Mouse (Mus musculus) spleen, adult 2 months (tissue): ENCODE measurements at regions not wholly inside any gene's neighbourhood (a gene's known extent, or its start where the extent isn't known, plus 50 kb on each side); places are given as distances from the start of the nearest gene placed in this dataset.

Source experiments
- DNase-seq, 2 experiments: peaks; one replicate each; pipeline versions ENCODE4 v3.0.0 to v3.0.0-alpha.2; 2012 to 2021; ENCODE audit warnings: low spot score in 2 of 2, low read depth in 1 of 2
- H3K27ac ChIP-seq: fragments of 200-500 bp; 2 replicates; pipeline ENCODE4 v1.5.1; 2012; ENCODE audit warnings: low read length, inconsistent platforms; ENCODE audit not compliant: insufficient read depth
- H3K27me3 ChIP-seq: fragments of 200-500 bp; 2 replicates; pipeline ENCODE4 v1.6.1; 2012; ENCODE audit warnings: mild to moderate bottlenecking, moderate library complexity, low read length, inconsistent platforms; ENCODE audit not compliant: control insufficient read depth, insufficient read depth
- H3K36me3 ChIP-seq: fragments of 200-500 bp; 2 replicates; pipeline ENCODE4 v1.6.1; 2012; ENCODE audit warnings: mild to moderate bottlenecking, low read length, inconsistent platforms; ENCODE audit not compliant: control insufficient read depth, insufficient read depth
- H3K4me1 ChIP-seq: fragments of 200-500 bp; 2 replicates; pipeline ENCODE4 v1.6.1; 2011; ENCODE audit warnings: inconsistent platforms; ENCODE audit not compliant: control insufficient read depth, insufficient read depth, insufficient read length
- H3K4me3 ChIP-seq: fragments of 200-500 bp; 2 replicates; pipeline ENCODE4 v1.5.1; 2011; ENCODE audit warnings: mild to moderate bottlenecking, inconsistent platforms; ENCODE audit not compliant: insufficient read depth, insufficient read length; ENCODE audit errors: extremely low read depth
- CTCF ChIP-seq: fragments of 200-500 bp; IDR thresholded peaks from 2 replicates; pipeline ENCODE4 v1.5.1; 2011; ENCODE audit warnings: mild to moderate bottlenecking, inconsistent platforms; ENCODE audit not compliant: insufficient read depth, insufficient read length, insufficient replicate concordance; ENCODE audit errors: extremely low read depth
- POLR2A ChIP-seq: fragments of 200-500 bp; IDR thresholded peaks from 2 replicates; pipeline ENCODE4 v1.6.1; 2011; ENCODE audit warnings: low read depth, low read length, inconsistent platforms
- WGBS: fragments of 180-500 bp; shearing (Covaris S2); methylation state at CpG from one replicate; pipeline ENCODE4 v1.1.7; 2018; 5-methylcytosine and 5-hydroxymethylcytosine counted together

DNA sequence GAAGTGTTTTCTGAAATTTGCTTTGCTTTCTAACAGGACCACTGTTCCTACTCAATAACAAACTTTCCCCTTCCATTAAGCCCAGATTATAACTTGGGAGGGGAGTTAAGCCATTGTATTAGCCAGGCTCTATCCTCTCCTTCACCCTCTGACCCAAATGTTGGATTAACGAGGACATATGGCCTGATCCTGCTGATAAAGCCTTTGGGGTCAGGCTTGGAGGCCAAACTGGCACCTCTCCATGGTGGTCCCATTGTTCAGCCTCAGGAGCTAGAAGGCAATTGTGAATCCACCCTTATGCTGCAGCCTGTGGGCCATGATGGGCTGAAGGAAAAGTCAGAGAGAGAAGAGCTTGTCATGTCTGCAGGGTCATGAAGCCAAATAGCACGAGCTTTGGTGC lies 80.8 kb upstream of the Kiz start:
- H3K27ac ChIP-seq: no peak overlapping the region
- H3K27me3 ChIP-seq: no peaks in the 10 kb centered on the region
- DNase-seq: no peak
- H3K36me3 ChIP-seq: no peaks in the 10 kb centered on the region
- no peak for TF ChIP-seq POLR2A
- no peak for TF ChIP-seq CTCF
- H3K4me1 ChIP-seq: no peaks in the 10 kb centered on the region
- H3K4me3 ChIP-seq: no peak overlapping the region
- 28% methylated on average over 2 of the region's 2 CpGs for WGBS

DNA sequence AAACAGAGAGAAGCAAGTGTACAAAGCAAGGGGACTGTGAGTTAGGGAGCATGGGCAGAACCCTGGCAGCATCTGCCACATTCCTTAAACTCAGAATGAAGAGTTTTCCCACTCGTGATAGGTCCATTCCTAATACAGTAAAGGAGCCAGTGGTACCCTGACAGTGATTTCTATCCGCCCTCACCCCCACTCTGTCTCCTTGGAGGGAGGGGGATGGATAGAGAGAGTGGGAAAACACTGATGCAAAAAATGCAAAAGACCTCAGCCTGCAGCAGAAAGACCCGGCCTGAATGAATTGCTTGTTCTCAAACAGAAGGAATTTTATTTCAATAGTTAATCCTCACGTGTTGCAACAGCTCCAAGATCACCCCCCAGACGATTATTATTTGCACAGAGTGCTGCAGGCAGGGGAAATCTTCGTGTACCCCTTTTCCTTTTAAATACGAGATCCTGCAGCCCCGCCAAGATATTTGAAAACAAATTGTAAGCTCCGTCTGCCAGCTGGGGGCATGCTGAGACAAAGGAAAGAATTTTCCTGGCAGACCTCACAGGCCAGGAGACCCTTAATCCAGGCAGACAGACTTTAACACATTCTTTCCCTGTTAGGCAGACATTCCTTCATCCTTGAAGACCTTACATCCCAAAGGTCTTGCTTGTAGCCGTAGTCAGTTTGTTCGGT lies 68.4 kb upstream of the Kiz start:
- WGBS: 44% methylated on average over 11 of the region's 11 CpGs

DNA sequence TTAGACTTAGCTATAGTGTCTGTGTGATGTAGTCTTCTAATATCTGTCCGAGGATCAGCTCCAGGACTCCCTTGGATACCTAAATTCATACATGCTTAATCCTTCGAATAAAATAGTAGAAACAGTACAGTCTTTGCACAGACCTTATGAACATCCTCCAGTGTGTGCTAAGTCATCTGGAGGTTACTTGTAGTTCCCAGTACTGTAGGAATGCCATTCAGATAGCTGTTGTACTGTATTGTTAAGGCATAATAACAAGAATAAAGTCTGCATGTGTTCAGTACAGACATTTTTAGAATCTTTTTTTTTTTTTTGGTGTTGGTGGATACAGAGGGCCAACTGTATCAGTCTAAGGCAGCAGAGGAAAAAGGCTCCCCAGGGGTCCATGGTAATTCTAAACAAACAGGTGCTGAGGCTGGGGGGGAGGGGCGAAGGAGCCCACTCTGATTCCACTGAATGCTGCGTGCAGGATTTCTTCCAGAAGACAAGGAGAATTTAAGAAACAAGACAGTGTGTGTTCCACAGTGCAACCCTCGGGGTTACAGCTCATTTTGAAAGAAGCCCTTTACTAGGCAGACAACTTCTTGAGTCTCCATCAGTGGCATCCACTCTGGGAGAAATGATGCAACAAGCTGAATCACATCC lies 67.7 kb upstream of the Kiz start:
- no peak overlapping the region for H3K27ac ChIP-seq
- no peaks in the 10 kb centered on the region for H3K27me3 ChIP-seq
- DNase-seq: no peak
- no peak overlapping the region for H3K4me3 ChIP-seq
- H3K4me1 ChIP-seq: no peaks in the 10 kb centered on the region
- no peaks in the 10 kb centered on the region for H3K36me3 ChIP-seq
- TF ChIP-seq POLR2A: no peak
- TF ChIP-seq CTCF: no peak
- WGBS: 78% methylated on average over 5 of the region's 5 CpGs

More for the DNA sequence above, 68.4 kb upstream of the Kiz start:
- no peaks in the 10 kb centered on the region for H3K36me3 ChIP-seq
- no peak overlapping the region for H3K27ac ChIP-seq
- no peaks in the 10 kb centered on the region for H3K4me1 ChIP-seq
- no peak for DNase-seq
- H3K27me3 ChIP-seq: no peaks in the 10 kb centered on the region
- H3K4me3 ChIP-seq: no peak overlapping the region
- TF ChIP-seq CTCF (no peak), POLR2A (no peak)

DNA sequence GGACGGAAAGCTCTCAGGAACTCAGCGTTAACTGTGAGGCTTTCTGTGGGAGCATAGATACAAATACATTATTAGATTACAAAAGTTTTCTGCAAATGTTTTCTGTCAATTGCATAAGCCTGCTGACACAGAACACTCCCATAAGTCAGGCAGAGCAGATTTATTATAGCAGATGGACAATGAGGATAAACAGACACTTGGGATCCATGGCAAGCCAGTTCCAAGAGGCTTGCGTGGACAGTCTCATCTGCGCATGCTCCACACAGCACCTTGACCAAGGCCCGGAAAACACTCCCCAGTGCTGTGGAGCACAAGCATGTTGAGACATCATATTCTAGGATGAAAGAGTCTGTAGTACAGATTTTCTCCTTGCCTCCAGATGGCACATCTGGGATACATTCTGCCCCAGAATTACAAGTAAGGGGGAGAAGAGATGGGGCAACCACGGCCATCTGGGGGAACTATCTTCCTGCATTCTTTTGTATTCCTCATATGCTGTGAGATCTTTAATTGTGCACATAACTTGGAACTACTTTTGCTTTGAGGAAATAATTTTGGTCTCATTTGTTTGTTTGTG lies 62.7 kb upstream of the Kiz start:
- no peak overlapping the region for H3K4me3 ChIP-seq
- 89% methylated on average over 6 of the region's 6 CpGs for WGBS
- H3K27ac ChIP-seq: no peak overlapping the region
- no peaks in the 10 kb centered on the region for H3K27me3 ChIP-seq
- no peaks in the 10 kb centered on the region for H3K4me1 ChIP-seq
- TF ChIP-seq POLR2A (no peak), CTCF (no peak)
- no peak for DNase-seq
- H3K36me3 ChIP-seq: no peaks in the 10 kb centered on the region

DNA sequence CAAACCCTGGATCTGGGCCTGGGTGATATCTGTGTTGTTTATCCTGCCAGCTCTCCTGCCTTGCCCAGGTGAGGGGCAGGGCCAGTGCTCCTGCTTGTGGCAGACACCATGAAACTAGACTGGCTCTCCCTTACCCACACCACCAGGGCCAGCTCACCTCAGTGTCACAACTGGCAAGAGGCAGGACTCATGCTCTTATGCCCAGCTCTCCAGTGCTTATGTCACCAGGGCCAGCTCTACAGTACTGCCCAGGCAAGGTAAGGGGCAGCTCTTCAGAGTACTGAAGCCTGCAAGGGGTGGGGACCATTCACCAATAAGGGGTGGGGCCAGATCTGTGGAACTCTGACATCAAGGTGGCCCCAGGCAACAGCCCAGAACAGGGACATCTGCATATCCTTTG lies 52.7 kb upstream of the Kiz start:
- no peak for TF ChIP-seq POLR2A
- no peak for TF ChIP-seq CTCF
- H3K4me3 ChIP-seq: no peak overlapping the region
- no peak overlapping the region for H3K27ac ChIP-seq
- no peak for DNase-seq
- H3K4me1 ChIP-seq: no peaks in the 10 kb centered on the region
- H3K36me3 ChIP-seq: no peaks in the 10 kb centered on the region
- H3K27me3 ChIP-seq: no peaks in the 10 kb centered on the region
